Mouse (Mus musculus): ENCODE results near the gene Lbhd2. TPM values are rescaled to one million over a fixed set of nuclear protein-coding genes. Genes with fewer than 3 reads are reported as not detected.

Lbhd2 gene
- total RNA-seq (2023): not detected

GRCm38 (mm10) chr12:111406622-111407021, at the start of gene Lbhd2:
Gene Lbhd2 (plus strand): TSS chr12:111406809.

DNA sequence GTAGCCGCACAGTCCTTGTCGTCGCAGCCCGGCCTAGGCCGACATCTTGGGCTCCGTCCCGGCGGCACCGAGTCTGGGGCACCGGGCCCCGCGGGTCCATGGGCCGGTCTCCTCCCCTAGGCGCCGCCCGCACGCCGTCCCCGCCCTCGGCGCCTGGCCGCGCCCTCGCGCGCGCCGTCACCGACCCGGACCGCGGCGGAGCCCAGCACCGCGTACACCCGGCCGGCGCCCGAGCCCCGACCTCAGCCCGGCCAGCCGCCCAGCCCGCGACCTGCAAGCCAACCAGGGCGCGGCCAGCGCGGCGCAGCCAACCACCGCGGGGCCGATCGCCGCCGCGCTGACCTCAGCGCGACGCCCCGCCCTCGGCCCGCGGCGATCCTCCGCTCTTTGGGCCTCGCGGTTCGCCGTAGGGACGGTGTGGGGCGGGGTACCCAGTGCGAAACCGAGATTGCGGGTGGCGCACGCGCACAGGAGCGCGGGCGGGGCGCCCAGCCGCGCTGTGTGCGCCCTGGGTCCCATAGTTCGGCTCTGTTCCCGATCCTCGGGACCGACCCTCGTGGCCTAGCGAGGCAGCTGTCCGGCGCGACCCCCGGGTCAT, 29.1 kb upstream of the Lbhd2 start, which contains the start of gene Cdc42bpb:
Cdc42bpb (minus strand) TSS at position 343 of the 598 bp plus-strand sequence.

GRCm38 (mm10) chr12:111416921-111417779, 10.5 kb downstream of the Lbhd2 start, which contains the start of gene Exoc3l4:
Gene Exoc3l4 (plus strand): TSS chr12:111417017.

GRCm38 (mm10) chr12:111442309-111443010, 35.9 kb downstream of the Lbhd2 start, which contains the start of gene Tnfaip2:
Gene Tnfaip2 (plus strand): TSS chr12:111442469.

Other genes with a start within 250 kb of the Lbhd2 start
- 10 to 100 TPM; 60.8 to 67.0 TPM for gene Traf3, start 240.4 kb upstream of the Lbhd2 start, total RNA-seq (2023)
- gene 4930595D18Rik, start 222.3 kb upstream of the Lbhd2 start, total RNA-seq (2023): not detected
- 1 to 10 TPM; 1.0 to 1.4 TPM for gene Amn, start 135.7 kb upstream of the Lbhd2 start, total RNA-seq (2023)
- 10 to 100 TPM; 92.7 to 98.8 TPM for gene Cdc42bpb, start 29.1 kb upstream of the Lbhd2 start, total RNA-seq (2023)
- 1 to 10 TPM; 2.1 to 2.3 TPM for gene Exoc3l4, start 10.2 kb downstream of the Lbhd2 start, total RNA-seq (2023)
- 100 to 1,000 TPM; 278 to 292 TPM for gene Tnfaip2, start 35.7 kb downstream of the Lbhd2 start, total RNA-seq (2023)
- not detected for gene Gm266, start 79.0 kb downstream of the Lbhd2 start, total RNA-seq (2023)
- 100 to 1,000 TPM; 665 to 707 TPM for gene Eif5, start 131.2 kb downstream of the Lbhd2 start, total RNA-seq (2023)
- 10 to 100 TPM; 75.3 to 78.6 TPM for gene Mark3, start 167.7 kb downstream of the Lbhd2 start, total RNA-seq (2023)

Data from monocyte, adult 59 days (primary cell).